Mouse (Mus musculus) urinary bladder, postnatal 4 days (tissue): ENCODE results near the gene Rad51b.

Source experiments
- DNase-seq, 2 experiments: peaks; one replicate each; pipeline ENCODE4 v3.0.0; 2021 to 2022; ENCODE audit warnings: low spot score in 2 of 2

Gene Rad51b

DNA sequence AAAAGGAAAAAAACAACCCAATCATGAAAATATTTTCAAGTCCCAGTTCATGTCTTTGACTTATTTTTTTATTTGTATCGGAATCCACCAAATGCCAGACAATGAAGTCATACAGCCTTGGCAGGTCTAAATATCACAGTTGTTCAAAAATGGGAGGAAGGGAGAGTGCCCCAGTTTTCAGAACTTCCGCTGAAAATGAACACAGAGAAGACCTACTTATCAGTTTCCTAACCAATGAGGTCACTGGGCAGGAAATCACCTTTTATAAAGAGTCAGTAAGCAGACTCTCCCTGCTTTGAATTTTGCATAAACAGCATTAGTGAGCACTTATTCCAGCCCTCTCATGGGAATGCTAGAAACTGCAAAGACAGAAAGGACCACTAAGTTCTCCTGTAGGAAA is 465.0 kb downstream of the Rad51b start:
- DNase-seq: no peak

DNA sequence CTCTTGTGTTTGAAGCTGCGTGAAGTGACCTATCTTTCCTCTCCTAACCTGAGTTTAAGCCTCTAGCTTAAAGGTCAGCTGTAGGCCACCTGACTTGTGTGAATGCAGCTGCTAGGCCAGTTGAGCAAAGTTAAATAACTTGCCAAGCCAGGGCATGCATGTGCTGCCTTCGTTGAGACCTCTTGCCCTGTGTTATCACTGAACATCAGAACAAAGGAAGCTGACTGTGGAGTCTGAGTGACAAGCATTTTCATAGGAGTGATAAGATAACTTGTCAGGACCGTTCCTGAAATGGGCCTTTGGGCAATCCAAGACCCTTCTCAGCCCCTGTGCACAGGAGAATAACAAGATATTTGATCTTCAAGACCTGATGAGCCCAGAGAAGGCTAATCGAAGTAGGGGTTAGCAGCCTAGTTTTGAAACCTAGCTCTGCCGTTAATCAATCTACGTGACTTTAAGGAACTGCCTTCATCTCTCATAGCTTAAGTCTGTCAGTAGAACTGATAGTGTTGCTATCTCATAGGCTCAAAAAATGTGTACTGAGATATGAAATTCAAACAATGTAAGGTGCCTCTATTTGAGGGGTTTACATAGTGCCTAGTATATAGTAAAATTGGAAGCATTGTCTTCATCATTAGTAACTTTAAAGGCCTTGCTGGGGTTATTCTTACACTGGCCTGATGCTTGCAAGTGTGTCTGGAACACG is 465.6 kb downstream of the Rad51b start:
- peak in 1 of 2 experiments; percentile 26 for DNase-seq

DNA sequence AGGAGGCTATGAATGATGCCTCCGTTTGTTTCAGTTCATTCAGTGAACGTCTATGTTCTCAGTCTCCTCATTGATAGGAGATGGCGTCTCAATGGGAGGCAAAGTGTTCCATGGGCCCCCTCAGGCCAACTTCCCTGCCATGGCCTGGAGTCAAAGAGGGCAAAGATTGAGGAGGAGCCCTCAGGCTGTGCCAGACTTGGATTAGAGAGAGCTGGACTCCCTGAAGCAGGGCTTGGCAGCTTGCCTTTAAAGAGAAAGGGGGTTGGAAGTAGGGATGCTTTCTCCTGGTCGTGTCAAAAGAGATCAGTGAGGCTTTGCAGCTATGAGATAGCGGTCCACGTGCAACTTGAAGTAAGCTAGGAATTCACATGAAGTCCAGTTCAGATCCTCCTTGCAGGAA is 469.0 kb downstream of the Rad51b start:
- no peak for DNase-seq

DNA sequence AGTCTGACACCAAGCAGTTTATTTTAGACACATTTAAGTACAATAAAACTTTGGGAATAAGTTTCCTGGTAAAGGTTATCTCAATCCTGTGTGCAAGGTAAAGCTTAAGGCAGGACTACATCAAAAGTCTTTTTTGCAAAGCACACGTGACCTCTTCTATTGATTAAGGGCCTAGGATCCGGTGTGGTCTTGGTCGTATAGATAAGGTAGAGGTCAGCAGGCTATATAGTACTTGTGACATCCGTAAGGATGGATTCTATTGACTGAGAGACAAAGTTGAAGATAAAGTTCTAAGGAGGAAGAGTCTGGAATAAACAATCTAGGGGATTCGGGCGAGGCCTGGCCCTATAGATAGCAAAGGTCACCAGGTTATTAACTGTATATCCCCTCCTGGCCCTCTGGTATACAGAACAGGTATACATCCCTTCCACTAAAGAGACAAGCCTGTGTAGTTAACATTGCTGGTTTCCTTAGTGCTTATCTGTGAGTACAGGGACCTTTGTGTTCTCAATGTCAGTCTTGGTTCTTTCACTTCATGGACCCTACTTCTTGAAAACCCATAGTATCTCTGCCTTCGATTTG is 471.8 kb downstream of the Rad51b start:
- no peak for DNase-seq

DNA sequence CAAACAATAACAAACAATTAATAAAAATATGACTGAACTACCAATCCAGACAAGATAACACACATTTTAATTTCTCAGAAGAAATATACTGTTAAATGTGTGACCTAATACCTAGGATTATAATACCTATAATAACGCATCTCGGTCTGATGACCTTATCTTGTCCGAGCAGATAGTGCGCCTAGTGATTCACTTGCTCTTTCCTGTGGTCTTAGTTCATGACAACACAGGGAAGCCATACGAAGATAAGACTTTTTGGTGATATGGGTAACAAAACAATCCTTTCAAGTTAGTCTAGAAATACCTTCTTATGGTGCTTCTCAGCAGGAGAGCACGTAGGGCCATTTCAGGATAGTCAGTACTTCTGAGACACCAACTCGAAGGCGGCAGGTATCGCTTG is 472.7 kb downstream of the Rad51b start:
- no peak for DNase-seq

DNA sequence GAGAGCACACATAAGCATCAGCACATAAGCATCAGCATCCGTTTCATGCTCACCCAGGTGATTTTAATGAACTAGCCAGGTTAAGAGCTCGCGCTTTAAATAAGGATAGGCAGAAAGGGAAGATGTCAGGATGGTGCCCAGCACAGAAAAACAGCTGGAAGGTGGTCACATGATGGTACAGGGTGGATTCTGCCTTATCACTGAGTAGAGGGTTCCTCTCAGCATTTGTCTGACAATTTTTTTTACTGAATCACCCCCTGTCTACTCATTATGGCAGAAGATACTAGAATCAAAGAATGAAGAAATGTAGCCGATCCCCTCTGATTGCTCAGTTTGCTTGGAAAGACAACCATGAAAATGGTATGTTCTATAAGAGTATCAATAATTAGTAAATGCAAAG is 474.1 kb downstream of the Rad51b start:
- no peak for DNase-seq

DNA sequence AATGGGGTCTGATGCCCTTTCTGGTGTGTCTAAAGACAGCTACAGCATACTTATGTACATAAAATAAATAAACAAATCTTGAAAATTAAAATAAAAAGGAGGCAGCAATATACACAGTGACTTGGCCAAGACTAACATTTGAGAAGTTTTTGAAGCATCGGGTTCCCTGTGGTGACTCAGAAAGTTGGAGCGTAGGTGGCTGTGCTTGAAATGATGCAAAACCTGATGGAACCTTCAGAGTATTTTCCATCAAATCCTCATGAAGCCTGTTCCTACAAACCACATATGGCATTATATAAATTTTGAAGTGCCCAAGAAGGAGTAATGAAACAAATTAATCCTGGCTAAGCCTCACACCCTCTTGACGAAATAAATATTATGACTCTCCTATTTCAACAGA is 474.7 kb downstream of the Rad51b start:
- DNase-seq: no peak

DNA sequence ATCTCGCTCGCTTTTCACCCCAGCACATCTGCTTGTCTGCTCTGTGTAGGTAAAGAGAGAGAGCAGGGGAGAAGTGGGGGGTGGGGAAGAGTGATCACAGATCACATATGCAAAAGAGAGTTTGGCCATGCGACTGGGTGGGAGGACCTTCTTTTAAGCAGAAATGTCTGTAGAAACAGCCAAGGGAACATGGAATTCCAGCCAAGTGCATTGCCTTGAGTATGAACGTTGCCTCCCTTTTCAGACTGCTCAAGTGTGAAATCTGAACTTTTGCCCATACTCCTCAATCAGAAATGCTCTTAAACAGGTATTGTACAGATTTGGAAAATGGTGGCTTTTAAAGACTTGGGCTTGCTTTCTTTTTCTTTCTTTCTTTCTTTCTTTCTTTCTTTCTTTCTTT is 476.2 kb downstream of the Rad51b start:
- DNase-seq: no peak

DNA sequence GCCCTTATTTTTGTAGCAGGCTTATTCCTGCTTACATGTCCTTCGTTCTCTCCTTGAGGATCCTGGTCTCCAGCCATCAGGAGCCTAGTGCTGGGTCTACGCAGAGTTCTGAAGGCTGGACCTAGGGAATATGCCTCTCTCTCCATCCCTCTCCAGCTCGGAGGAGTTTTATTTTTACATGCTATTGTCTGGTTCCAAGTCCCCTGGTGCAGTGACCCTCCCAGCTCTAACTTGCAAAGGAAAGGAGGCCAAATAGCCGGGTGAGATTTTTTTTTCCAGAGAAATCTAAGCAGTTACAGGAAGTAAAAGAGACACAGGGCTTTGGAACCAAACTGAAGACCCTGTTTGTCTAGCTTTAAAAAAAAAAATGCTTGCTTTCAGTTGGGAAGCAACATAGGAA is 477.5 kb downstream of the Rad51b start:
- no peak for DNase-seq

DNA sequence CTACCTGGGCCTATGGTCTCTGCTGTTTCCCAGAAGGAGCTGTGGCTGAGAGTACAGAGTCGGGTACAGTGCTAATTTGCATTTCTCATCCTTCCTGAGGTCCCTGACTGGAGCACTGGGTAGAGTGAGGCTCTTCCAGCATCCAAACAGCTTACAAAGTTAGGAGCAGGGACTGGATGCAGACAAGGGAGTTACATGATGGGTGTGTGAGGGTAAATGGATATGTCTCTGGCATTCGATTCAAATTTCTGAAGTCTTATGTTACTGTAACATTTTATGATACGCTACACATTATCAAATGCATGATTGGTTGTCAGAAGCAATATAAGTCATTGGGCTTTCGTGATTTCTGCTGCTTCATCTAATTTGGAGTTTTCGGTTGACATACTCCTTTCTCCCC is 479.7 kb downstream of the Rad51b start:
- no peak for DNase-seq

DNA sequence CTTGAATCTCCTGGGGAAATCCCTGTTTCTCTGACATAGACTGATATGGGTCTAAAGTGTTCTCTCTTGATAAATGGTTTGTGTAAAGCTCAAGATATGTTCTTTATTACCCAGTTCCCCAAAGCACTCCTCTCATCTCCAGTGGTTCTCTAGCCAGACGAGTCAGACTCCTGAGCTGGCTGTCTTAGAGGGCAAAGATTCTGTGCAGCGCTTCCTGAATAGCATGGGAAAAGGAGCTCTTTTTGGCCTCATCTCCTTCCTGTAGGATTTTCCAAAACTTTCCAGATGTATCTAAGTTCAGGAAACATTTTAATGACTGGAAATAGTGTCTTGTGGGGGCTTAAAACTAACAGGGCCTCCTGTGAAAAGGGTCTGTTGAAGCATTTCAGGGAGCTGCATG is 483.7 kb downstream of the Rad51b start:
- no peak for DNase-seq

DNA sequence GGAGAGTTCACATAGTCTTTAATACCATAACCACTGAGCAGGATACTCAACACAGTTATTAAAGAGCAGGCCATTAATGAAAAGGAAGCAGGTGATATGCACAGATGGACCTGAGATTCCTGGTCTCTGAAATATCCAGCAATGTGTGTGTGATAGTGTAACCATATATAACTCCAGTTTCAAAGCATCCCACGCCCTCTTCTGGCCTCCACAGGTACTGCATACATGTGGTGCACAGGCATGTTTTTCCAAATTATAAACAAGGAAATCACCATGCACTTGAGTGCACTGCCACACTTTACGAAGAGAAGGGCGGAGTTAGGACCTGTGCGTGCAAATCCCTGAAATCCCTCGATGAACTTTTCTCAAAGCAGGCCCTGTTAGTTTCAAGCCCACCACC is 484.7 kb downstream of the Rad51b start:
- DNase-seq: no peak

DNA sequence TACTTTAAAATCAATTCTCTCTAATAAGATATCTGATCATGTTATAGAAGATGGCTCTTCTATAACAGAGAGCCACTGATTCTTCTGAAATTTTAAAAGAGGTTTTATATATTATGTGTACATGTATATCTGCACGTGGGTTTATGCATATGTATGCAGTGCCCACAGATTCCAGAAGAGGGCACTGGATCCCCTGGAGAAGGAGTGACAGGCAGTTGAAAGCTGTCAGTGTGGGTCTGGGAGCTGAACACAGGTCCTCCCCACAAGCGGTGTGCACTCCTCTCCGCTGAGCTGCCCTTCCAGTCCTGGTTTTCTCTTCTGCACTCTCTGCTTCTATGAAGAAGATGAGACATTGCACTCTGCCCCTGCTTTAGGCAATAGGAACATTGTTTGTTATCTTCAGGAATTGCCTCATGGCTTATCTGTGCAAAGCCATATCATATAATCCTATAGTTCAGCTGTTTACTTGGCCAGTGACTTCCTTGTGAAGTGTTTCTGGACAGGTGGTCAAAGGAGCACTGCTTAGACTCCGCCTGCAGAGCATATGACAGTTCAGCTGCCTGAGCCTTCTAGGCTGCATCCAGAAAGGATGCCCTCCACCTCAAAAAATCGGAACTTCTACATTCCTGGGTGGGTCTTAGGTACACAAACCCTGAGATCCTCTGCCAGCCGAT is 485.5 kb downstream of the Rad51b start:
- DNase-seq: no peak

DNA sequence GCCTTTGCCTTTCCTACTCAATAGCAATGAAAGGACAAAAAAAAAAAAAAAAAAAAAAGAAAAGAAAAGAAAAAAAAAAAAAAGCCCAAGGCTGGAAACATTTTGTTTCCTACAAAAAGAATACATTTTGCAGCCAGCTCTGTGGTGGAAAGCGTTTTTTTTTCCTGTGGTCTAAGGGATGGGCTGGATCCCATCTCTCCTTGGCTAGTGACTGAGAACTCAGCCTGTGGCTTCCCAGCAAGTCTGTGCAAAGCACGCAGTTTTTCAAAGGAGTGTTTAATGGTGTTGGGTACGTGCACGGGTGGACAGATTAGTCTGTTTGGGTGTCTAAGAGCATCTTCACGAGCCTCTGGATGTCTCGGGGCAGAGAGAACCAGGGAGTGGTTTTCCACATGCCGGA is 487.1 kb downstream of the Rad51b start:
- DNase-seq: no peak

DNA sequence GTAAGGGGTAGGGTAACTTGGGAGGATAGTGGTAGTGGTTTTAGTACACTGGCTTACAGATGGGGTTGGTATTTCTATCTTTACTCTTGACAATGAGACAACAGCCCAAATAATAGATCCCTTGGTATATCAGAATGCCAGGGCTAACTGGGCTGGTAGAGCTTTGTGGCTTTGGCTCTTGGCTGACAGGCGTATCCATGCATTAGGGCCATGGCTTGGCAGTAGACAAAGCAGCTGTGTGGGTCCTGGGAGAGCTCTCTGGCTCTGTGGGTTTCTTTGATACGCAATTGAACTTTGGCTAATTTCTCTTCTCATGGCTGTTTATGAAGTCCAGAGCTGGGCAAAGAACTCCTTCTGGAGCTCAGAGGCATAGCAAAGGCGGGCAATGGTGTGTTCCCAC is 488.6 kb downstream of the Rad51b start:
- DNase-seq: no peak

DNA sequence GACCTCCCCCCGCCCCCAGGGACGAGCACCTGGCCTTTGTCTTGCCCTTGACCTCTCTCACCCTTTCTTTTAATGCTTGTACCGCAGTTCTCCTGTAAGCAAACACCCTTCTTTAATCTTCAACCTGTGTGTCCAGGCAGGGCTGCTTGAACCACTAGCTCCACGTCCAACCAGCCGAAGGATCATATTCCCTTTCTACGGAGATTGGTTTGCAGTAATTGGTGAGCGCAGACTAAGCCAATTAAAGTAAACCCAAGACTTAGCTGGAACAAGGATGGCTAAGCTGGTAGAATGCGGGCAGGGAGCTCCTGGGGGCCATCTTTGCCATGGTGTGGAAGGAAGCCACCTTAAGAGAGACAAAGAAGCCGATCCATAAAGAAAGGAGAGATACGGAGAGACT is 490.5 kb downstream of the Rad51b start:
- no peak for DNase-seq

DNA sequence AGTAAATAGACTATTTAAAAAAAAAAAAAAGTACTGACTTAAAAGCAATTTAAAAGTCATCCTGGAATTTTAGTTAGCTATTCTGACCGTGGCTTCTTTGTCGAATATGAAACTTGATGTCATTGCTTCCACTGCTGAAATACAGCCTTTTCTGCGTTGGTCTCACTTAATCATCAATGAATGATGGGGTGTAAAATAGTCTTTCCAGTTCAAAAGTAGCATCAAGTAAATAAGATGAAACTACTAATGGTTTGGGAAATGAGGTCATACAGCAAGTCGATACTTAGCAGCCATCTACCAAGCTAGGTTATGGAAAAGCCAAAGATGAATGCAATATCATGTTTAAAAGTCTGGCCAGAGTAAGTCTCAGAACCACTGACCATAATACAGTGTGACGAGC is 491.3 kb downstream of the Rad51b start:
- DNase-seq: no peak

DNA sequence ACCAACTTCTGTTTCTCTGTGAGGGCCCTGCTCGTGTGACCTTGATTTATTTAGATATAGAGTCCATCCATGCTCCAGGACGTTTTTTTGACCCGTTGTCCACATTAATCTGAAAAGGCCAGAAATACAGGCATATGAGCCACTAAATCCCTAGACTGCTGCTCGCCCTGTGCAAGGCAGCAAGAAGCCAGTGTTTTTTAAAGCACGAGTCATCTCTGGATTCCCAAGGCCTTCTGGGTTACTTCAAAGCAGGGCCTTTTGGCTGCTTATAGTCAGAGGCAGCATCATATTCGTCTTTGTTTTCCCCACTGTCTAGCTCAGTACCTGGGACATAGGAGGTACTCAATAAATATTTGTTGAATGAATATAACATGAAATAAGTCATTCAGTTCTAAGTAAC is 492.4 kb downstream of the Rad51b start:
- DNase-seq: no peak

DNA sequence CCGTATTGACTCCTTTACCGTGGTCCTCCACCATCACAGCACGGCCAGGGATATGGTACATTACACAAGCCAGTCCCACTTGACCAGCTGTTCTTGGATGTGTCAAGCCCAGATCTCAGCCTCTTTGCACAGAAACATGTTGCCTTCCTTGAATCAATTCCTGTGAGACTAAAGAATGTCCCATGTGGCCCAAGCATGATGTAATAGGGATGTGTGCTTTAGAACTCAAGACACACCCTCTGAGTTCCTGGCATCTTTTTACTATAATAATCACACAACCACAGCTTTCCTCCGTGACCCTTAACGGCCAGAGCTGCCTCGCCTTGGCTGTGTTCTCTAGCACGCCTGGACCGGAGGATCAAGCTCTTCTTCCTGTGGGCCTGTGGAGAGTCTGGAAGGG is 496.3 kb downstream of the Rad51b start:
- DNase-seq: no peak

DNA sequence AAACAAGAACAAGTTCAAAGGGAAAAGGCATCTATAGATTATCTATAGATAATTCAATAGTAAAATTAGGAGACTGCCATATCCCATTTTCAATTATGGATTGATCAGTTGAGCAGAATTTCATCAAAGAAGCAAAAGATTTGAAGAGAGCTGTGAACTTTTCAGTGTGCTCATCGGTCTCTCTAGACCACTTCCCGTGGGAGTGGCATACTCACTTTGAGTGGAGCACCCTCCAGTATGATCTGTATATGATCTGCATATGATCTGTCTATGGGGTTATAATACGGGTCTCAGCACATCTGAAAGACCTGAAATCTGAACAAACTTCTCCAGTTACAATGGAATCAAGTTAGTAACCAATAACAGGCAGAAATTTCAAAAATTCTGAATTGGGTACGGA is 497.7 kb downstream of the Rad51b start:
- DNase-seq: no peak

DNA sequence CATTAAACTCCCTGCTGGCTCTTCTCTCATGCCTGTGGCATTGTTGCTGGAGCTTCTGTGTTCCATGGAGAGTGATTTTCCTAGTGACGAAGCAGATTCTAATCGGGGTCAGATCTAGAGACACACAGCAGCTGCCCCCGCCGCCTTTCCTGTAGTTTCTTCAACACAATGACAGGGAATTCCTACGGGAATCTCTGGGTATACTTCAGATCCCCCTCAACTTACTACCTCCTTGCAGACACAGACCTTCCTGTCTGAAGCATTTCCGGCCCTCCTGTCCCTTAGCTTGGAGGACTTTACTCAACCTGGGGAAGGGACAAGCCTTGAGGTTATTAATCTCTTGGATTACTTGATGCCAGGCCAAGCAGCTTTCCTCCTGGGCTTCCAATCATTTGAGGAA is 499.2 kb downstream of the Rad51b start:
- no peak for DNase-seq

DNA sequence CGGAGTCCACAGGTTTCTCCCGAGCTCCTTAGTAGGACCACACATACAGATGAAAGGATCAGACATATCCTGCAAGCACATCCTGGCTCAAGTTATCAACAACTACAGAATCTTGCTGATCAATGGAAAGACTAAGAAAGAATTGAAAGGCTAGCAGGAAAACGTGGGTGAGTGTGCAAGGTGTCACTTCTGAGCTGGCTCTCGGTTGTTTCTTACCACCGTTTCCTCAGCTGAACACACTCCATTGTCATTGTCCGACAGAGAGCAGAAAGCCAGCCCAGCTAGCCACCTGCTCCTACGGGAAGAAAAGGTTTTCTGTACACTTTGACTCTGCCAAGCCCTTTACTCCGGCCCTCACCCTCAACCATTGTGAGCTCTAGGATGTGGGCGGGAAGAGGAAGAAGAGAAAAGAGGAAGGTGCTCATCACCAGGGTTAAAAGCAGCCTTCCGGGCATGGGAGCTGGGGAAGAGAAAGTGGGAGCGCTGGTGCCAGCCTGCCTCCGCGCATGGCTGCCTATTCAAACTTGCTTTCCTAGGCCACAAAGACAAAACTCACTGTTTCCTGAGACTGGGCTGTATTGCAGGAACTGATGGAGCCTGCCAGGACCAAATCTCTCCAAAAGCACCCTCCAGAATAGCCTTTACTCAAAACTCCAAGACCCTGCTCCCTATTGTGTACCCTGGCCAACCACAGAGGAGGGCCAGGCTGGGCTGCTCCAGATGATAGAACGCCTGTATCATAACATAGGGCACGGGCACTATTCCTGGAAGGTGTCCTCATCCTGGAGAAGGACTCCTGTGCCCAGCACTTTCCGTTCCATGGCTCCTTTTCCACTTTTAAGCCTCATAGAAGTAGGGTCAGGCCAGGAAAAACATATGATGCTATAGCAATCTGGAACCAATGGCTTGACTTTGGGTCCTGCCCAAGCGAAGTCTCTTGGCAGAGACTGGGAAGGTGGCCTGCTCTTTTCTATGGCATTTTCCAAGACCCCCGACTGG is 500.0 kb downstream of the Rad51b start:
- no peak for DNase-seq
